Mouse (Mus musculus): ENCODE measurements at regions not wholly inside any gene's neighbourhood (a gene's known extent, or its start where the extent isn't known, plus 50 kb on each side); places are given as distances from the start of the nearest gene placed in this dataset.

DNA sequence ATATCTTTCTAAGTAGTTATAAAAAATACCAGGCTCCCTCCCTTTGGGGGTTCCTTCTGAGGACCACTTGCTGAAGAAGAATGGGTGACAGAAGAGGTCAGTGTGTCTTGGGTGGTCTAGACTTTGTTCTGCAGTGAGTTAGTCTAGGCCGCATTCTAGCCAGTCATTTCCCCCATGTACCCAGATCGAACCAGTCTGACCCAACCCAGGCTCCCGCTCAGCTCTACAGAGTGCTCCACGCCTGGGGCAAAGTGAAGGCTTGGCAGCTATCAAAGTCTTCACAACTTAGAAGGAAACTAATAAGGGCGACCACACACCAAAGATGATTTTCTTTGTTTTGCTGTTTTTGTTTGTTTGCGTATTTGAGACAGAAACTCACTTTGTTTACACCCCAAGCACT lies 92.4 kb upstream of the Marcks start:
- in situ Hi-C loops (cut with MboI, MseI): no loop called here

DNA sequence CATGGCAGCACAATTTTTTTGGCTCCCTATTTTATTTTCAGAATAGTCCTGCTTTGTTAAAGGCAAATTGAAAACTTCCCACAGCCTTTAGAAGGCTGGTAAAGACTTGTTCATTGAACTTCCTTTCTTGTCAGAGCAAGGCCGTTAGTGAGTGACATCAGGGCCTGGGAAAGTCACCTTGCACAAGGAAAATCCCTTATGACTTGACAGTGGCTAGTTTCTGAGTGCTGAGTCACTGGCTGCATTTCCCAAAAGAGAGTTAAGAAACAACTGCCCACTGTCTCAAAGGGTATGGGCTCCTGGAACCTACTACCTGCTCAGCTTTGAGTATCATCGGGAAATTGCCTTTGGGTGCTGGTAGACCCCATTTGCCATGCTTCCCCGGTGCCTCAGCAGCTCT lies 89.2 kb upstream of the Marcks start:
- in situ Hi-C loops (cut with MboI, MseI): no loop called here

DNA sequence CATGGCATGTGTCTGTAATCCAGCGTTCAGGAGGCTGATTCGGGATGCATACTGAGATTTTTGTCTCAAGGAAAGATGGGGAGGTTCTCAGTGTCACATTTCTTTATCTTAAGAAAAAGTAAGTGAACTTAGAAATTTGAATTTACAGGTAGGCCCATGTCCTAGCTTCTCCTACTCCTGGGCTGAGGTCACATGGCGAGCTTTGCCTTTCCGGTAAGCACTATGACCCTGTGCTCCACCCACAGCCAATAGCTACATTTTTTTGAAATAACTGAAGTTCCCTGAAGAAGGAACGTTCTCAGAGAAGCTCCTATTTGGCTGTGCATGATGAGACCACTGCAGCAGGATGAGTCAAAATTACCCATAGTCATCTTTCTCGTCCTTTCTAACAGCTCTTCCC lies 83.0 kb upstream of the Marcks start:
- in situ Hi-C loops (cut with MboI, MseI): no loop called here

DNA sequence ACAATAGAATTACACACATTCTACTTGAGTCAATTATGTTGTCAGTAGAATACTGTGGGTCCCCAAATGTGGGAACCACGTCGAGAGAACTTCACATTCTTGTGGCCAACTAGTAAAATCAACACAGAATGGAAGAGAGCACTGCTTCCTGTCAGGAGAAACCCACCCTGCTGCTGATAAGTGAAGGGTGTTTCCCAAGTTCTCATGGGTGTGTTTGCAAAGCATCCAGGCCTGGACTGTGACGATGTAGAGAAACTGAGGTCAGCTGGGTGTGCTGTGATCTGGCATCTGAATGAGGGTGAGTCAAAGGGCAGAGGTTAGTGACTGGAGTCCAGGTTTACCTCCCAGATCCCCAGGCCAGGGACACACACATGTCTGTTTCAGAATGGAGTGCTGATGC lies 81.7 kb upstream of the Marcks start:
- in situ Hi-C loops (cut with MboI, MseI): no loop called here

DNA sequence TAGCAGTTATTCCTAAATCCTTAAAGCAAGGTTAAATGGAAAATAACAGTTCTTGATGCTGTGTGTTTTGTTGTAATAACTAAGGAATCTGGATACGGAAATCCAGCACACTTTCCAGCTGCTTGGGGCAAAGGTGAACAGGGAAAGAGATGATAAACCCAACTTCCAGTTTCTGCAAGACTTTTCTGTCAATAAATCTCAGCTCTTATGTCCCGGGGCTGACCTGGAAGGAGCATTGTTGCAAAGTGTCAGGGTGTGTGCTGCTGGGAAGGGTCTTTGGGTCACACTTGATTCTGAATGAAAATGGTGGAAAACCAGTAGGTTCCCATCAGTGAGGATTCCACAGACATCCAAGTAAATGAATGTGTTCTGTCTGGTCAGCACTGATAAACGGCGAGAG lies 81.2 kb upstream of the Marcks start:
- in situ Hi-C loops (cut with MboI, MseI): no loop called here

DNA sequence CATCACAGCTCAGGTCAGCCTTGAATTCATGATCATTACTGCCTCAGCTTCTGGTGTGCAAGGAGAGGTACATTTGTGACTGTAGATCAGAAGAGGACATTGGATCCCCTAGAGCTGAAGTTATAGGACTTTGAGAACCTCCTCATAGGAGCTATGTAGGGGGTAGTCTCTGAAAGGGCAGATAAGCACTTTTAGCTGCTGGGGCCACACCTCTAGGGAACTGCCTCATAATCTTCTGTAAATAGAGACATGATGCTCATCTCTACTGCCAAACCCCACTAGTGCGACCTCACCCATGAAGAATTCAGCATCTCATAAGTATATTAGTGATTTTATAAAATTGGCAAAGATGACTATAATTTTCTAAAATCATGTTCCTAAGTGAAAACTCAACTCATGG lies 80.7 kb upstream of the Marcks start:
- in situ Hi-C loops (cut with MboI, MseI): no loop called here

DNA sequence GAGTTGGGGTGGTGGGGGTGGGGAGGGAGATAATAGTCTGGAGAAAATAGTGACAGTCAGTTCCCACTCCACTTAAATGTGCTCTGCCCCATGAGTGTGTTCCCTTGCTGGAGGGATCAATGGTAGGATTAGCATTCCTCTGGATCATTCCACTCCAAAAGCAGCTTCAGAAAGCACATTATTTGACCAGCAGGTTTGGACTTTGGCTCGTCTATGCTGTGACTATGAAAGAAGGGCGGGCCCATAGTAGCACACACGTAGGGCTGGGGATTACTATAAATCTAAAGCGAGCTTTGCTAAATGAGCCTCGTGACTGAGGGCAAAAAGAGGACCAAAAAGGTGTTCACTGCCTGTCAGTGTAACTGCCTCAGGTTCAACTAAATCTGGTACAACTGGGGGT lies 75.9 kb upstream of the Marcks start:
- in situ Hi-C loops (cut with MboI, MseI): no loop called here

DNA sequence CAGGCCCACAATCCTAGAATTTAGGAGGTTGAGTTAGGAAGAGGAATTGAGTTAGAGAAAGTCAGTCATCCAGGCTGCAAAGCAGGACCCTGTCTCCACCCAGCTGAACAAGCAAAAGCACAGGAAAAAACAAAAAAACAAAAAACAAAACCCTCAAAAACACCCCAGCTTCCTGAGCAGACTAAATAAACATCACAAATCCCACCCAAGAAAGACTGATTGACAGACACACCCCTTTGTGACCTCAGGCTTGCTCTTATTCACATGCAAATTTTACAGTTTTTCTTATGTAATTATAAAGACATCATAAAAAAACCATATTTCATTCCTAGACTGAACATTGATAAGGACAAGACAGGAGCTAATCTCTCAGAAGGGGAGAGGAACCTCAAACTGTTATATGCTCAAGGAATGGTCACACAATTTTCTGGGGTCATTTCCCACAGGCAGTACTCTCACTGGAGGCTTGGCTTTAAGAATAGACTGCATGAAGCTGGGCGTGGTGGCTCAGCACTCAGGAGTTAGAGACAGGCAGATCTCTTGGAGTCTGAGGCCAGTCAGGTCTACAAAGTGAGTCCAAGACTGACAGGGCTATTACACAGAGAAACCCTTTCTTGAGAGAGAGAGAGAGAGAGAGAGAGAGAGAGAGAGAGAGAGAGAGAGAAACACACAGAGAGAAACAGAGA lies 73.8 kb upstream of the Marcks start:
- in situ Hi-C loops (cut with MboI, MseI): no loop called here

DNA sequence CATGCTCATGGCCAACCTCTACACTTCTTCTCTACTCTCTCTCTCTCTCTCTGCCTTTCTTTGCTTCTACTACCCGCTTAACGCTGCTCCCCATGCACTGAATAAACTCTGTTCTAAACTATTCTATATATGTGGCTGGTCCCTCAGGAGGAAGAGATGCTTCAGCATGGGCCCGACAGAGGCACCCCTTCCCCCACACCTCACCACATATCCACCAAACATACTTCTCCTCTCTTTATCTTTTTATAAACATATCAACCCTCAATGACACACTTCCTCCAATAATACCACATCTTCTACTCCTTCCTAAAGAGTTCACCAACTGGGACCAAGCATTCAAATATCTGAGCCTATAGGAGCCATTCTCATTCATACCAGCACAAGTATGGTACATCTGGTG lies 72.6 kb upstream of the Marcks start:
- in situ Hi-C loops (cut with MboI, MseI): no loop called here

DNA sequence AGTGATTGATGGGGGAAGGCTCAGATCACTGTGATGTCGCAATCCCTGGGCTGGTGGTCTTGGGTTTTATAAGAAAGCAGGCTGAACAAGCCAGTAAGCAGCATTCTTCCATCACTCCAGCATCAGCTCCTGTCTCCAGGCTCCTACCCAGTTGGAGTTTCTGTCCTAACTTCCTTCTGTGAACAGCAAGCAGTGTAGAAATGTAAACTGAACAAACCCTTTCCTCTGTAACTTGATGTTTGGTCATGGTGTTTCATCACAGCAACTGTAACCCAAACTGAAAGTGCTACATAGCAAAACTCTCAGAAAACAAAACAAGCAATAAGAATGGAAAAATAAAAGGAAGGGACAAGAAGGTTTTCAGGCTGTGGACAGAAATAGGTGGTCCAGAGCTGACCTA lies 71.5 kb upstream of the Marcks start:
- in situ Hi-C loops (cut with MboI, MseI): no loop called here

DNA sequence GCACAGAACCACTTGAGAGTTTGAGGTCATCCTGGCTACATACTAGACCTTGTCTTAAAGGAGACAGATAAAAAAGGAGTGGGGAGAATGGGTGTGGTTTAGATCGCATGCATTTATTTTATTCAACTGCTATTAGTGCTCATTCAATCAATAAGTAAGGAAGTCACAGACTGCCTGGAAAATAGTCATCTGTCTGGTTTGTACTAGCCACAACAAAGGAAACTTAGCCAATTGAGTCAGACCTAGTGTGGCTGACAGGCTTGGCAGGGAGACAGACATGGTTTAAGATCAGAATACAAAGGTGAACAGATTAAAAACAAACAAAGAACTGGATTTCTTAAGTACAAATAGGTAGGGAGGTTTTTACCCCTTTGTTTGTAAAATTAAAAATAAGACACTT lies 68.3 kb upstream of the Marcks start:
- in situ Hi-C loops (cut with MboI, MseI): no loop called here

DNA sequence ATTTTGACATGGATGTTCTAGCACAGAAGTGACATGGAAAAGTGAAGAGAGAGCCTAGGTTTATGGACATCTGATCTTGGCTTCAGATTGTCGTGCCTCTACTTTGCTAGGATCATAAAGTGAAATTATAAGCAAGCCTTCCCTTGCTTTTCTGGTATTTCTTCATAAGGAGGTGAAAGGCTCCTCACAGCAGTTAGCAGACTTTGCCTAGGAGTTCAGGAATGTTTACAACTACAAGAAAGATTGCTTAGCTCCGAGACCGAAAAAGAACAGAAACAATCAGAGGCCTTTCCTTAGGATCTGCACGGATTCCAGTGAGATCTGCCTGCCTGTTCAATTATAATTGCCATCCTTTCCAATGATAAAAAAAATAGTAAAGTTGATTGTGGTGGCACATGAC lies 67.8 kb upstream of the Marcks start:
- in situ Hi-C loops (cut with MboI, MseI): no loop called here

DNA sequence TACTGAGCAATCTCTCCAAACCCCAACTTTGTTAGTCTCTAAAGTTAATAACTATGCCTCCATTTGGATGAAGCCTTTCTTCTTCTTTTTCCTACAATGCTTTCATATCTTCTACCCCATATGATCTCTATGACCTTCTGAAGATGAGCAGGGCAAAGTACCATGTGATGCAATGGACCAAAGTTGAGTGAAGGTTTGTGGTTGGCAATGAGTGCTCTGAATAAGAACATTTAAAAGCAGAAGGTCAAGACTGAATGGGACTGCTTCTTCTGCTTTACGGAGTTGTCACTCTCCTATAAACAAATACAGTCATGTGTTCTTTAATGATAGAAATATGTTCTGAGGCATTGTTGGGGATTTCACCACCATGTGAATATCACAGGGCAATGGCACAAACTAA lies 65.0 kb upstream of the Marcks start:
- in situ Hi-C loops (cut with MboI, MseI): no loop called here

DNA sequence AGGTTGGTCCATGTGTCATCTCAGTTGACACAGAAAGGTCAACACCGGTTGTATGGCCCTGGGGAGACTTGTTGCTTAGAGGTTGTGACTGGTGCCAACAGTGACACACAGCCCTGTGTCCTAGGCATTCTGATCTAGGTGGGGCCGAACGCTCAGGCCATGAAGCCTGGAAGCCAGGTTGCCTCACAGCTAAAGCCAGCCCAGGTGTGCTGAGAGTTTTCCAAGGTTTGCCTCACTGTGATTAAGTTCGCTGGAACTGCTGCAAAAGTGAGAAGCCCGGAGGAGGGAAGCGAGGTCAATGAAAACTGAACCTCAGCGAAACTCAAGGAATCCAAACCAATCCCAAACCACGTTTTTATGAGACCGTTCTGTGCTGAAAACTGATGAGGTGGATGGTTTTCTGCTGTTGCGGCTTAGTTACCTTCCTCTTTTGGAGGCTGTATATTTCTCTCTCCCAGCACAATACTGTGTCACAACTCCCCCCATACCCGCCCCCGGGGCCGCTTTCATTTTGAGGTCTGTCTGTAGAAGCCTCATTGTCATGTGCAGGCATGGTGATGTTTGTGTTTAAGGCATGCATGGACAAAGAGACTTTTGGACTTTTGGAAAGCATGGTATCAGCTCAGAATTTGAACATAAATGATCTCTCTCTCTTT lies 56.2 kb upstream of the Marcks start:
- in situ Hi-C loops (cut with MboI, MseI): no loop called here

DNA sequence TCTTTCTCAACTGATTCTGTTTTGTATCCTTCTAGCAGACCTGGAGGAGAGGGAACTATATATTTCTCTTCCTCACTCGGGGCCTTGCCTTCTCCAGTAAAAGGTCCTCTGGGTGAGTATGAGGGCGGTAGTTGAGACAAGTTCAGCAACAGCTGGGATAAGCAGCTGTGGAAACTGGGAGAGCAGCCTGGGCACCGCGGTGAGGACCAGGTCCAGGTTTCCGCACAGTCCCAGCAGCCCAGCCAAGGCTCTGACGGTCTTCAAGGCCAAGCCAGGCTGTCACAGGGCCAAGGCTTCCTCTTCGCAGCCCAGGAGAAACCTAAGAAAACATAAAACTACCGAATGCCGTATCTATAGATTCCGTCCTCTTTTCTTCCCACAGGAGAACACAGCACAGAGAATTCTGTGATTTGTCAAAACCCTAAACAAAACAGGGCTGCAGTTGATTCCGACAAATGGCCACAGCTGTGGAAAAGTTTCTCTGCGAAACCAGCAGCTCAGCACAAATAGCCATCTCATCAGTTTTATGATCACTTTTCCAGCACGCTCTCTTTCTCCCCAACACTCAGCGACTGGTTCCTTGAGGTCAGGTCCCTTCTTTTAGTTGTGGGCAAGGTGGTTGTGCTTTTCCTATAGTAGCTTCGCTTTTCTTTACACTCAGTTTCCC lies 55.5 kb upstream of the Marcks start:
- in situ Hi-C loops (cut with MboI, MseI): no loop called here

DNA sequence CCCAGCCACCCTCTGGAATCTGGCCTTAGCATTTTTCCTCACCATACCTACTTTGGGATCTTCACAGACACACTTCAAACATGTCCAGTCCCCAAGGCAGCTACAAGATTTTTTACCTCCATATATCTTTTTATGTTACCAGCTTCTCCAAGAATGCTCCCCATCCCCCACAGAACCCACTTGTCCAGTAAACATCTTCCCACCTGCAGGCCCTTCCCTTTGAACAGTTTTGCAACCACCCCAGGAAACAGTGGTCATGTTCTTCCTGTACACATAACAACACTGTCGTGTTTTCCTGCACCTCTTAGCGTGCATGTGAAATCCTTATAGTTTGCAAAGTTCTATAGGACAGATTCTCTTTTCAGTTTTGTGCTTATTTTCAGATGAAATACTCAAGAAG lies 53.9 kb upstream of the Marcks start:
- in situ Hi-C loops (cut with MboI, MseI): no loop called here

DNA sequence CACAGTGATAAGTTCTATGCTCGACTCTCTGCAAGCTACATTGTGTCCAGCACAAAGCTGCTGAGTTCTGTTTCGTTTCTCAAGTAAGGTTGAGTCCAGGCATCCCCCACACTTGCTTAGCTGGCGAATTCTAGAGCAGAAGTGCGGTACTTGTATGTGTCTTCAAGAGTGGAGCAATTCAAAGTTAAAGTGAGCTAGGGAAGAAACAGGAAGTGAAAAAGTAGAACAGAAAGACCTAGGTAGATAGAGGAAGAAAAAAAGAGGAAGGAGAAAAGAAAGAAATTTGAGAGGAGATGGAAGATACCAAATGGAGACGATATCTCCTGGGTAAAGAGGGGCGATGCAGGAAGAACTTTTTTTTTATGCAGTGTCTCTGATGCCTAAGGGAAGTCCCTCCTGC lies 51.4 kb upstream of the Marcks start:
- in situ Hi-C loops (cut with MboI, MseI): no loop called here
